Mouse (Mus musculus): ENCODE results near the gene Mta1. TPM values are rescaled to one million over a fixed set of nuclear protein-coding genes. Genes with fewer than 3 reads are reported as not detected.

Mta1 gene
- polyA plus RNA-seq, 1 experiment from 2014 or later, result 19.3 TPM

- H3K36me3 ChIP-seq (replicated peaks; ENCODE audit: control insufficient read depth, insufficient read depth), result no peaks in the 10 kb centered on the region
- no peak overlapping the region for H3K9ac ChIP-seq
- H3K4me1 ChIP-seq (replicated peaks; ENCODE audit: control insufficient read depth, insufficient read depth, low read length), result peaks cover 19% of the 10 kb centered on the region
- H3K27ac ChIP-seq, result no peak overlapping the region
- no peak overlapping the region for H3K4me3 ChIP-seq (replicated peaks; ENCODE audit: low read length)
- ATAC-seq (ENCODE audit: low FRiP score) (no peak), DNase-seq (ENCODE audit: low spot score) (no peak)
- no peaks in the 10 kb centered on the region for H3K9me3 ChIP-seq (ENCODE audit: control insufficient read depth, low read length)
- no peak overlapping the region for H3K4me2 ChIP-seq (replicated peaks)
- WGBS, result 87% methylated on average over 8 of the region's 8 CpGs
- no peaks in the 10 kb centered on the region for H3K27me3 ChIP-seq (ENCODE audit: control insufficient read depth, insufficient read depth, low read length)
These were observed 5.9 kb downstream of the Mta1 start for GRCm38 (mm10) chr12:113103846-113104451.

GRCm38 (mm10) chr12:113106386-113106785 lies 8.3 kb downstream of the Mta1 start:
- Histone ChIP-seq H3K4me2 (replicated peaks) (no peak overlapping the region), H3K27ac (no peak overlapping the region), H3K27me3 (ENCODE audit: control insufficient read depth, insufficient read depth, low read length) (no peaks in the 10 kb centered on the region), H3K4me3 (replicated peaks; ENCODE audit: low read length) (no peak overlapping the region), H3K36me3 (replicated peaks; ENCODE audit: control insufficient read depth, insufficient read depth) (no peaks in the 10 kb centered on the region), H3K4me1 (replicated peaks; ENCODE audit: control insufficient read depth, insufficient read depth, low read length) (peaks cover 3% of the 10 kb centered on the region; the same call in 1 of the 2 replicates), H3K9me3 (ENCODE audit: control insufficient read depth, low read length) (no peaks in the 10 kb centered on the region), H3K9ac (no peak overlapping the region)
- ATAC-seq (ENCODE audit: low FRiP score) (no peak), DNase-seq (ENCODE audit: low spot score) (no peak)
- 90% methylated on average over 6 of the region's 6 CpGs for WGBS

- Histone ChIP-seq H3K27me3 (ENCODE audit: control insufficient read depth, insufficient read depth, low read length) (no peaks in the 10 kb centered on the region), H3K36me3 (replicated peaks; ENCODE audit: control insufficient read depth, insufficient read depth) (0 out of 2 replicates have a peak, but pooled peaks cover 4% of the 10 kb centered on the region), H3K4me2 (replicated peaks) (no peak overlapping the region), H3K27ac (no peak overlapping the region), H3K9ac (no peak overlapping the region), H3K9me3 (ENCODE audit: control insufficient read depth, low read length) (no peaks in the 10 kb centered on the region), H3K4me3 (replicated peaks; ENCODE audit: low read length) (no peak overlapping the region), H3K4me1 (replicated peaks; ENCODE audit: control insufficient read depth, insufficient read depth, low read length) (peaks cover 6% of the 10 kb centered on the region; the same call in 1 of the 2 replicates)
- no peak for ATAC-seq (ENCODE audit: low FRiP score)
- no peak for DNase-seq (ENCODE audit: low spot score)
- 86% methylated on average over 4 of the region's 4 CpGs for WGBS
These were observed 9.5 kb downstream of the Mta1 start for GRCm38 (mm10) chr12:113107431-113108124.

- no peak for ATAC-seq (ENCODE audit: low FRiP score)
These were observed 10.6 kb downstream of the Mta1 start for GRCm38 (mm10) chr12:113108528-113109283.

GRCm38 (mm10) chr12:113109801-113110200 lies 11.7 kb downstream of the Mta1 start:
- 87% methylated on average over 10 of the region's 10 CpGs for WGBS
- DNase-seq (ENCODE audit: low spot score) (no peak), ATAC-seq (ENCODE audit: low FRiP score) (no peak)
- Histone ChIP-seq H3K27me3 (ENCODE audit: control insufficient read depth, insufficient read depth, low read length) (no peaks in the 10 kb centered on the region), H3K27ac (no peak overlapping the region), H3K9me3 (ENCODE audit: control insufficient read depth, low read length) (no peaks in the 10 kb centered on the region), H3K4me1 (replicated peaks; ENCODE audit: control insufficient read depth, insufficient read depth, low read length) (peaks cover 6% of the 10 kb centered on the region; the same call in 1 of the 2 replicates), H3K36me3 (replicated peaks; ENCODE audit: control insufficient read depth, insufficient read depth) (peaks cover 24% of the 10 kb centered on the region), H3K4me3 (replicated peaks; ENCODE audit: low read length) (no peak overlapping the region), H3K4me2 (replicated peaks) (no peak overlapping the region), H3K9ac (no peak overlapping the region)

More at GRCm38 (mm10) chr12:113108528-113109283, 10.6 kb downstream of the Mta1 start:
- Histone ChIP-seq H3K9ac (no peak overlapping the region), H3K36me3 (replicated peaks; ENCODE audit: control insufficient read depth, insufficient read depth) (0 out of 2 replicates have a peak, but pooled peaks cover 13% of the 10 kb centered on the region), H3K27ac (no peak overlapping the region), H3K4me3 (replicated peaks; ENCODE audit: low read length) (no peak overlapping the region), H3K9me3 (ENCODE audit: control insufficient read depth, low read length) (no peaks in the 10 kb centered on the region), H3K27me3 (ENCODE audit: control insufficient read depth, insufficient read depth, low read length) (no peaks in the 10 kb centered on the region), H3K4me2 (replicated peaks) (no peak overlapping the region), H3K4me1 (replicated peaks; ENCODE audit: control insufficient read depth, insufficient read depth, low read length) (peaks cover 6% of the 10 kb centered on the region; the same call in 1 of the 2 replicates)
- no peak for DNase-seq (ENCODE audit: low spot score)
- WGBS, result 91% methylated on average over 17 of the region's 17 CpGs

- H3K36me3 ChIP-seq (replicated peaks; ENCODE audit: control insufficient read depth, insufficient read depth), result peaks cover 61% of the 10 kb centered on the region
These were observed 16.1 kb downstream of the Mta1 start for GRCm38 (mm10) chr12:113114141-113114540.

GRCm38 (mm10) chr12:113114856-113115538 lies 16.9 kb downstream of the Mta1 start:
- Histone ChIP-seq H3K27ac (no peak overlapping the region), H3K27me3 (ENCODE audit: control insufficient read depth, insufficient read depth, low read length) (no peaks in the 10 kb centered on the region), H3K9ac (no peak overlapping the region), H3K9me3 (ENCODE audit: control insufficient read depth, low read length) (no peaks in the 10 kb centered on the region), H3K4me2 (replicated peaks) (no peak overlapping the region), H3K4me1 (replicated peaks; ENCODE audit: control insufficient read depth, insufficient read depth, low read length) (peaks cover 6% of the 10 kb centered on the region; the same call in 1 of the 2 replicates), H3K36me3 (replicated peaks; ENCODE audit: control insufficient read depth, insufficient read depth) (peaks cover 63% of the 10 kb centered on the region), H3K4me3 (replicated peaks; ENCODE audit: low read length) (no peak overlapping the region)
- DNase-seq (ENCODE audit: low spot score) (no peak), ATAC-seq (ENCODE audit: low FRiP score) (no peak)
- WGBS, result 88% methylated on average over 16 of the region's 16 CpGs

More at GRCm38 (mm10) chr12:113114141-113114540, 16.1 kb downstream of the Mta1 start:
- H3K4me3 ChIP-seq (replicated peaks; ENCODE audit: low read length), result no peak overlapping the region
- DNase-seq (ENCODE audit: low spot score) (no peak), ATAC-seq (ENCODE audit: low FRiP score) (no peak)
- H3K27ac ChIP-seq, result no peak overlapping the region
- no peak overlapping the region for H3K9ac ChIP-seq
- H3K27me3 ChIP-seq (ENCODE audit: control insufficient read depth, insufficient read depth, low read length), result no peaks in the 10 kb centered on the region
- peaks cover 6% of the 10 kb centered on the region; the same call in 1 of the 2 replicates for H3K4me1 ChIP-seq (replicated peaks; ENCODE audit: control insufficient read depth, insufficient read depth, low read length)
- 94% methylated on average over 4 of the region's 4 CpGs for WGBS
- no peaks in the 10 kb centered on the region for H3K9me3 ChIP-seq (ENCODE audit: control insufficient read depth, low read length)
- no peak overlapping the region for H3K4me2 ChIP-seq (replicated peaks)

GRCm38 (mm10) chr12:113119516-113120410 lies 21.7 kb downstream of the Mta1 start:
- ATAC-seq (ENCODE audit: low FRiP score) (peak; percentile 73; the same call in 1 of the 2 replicates), DNase-seq (ENCODE audit: low spot score) (peak; percentile 89)
- Histone ChIP-seq H3K27ac (no peak overlapping the region), H3K4me1 (replicated peaks; ENCODE audit: control insufficient read depth, insufficient read depth, low read length) (no peaks in the 10 kb centered on the region), H3K9me3 (ENCODE audit: control insufficient read depth, low read length) (no peaks in the 10 kb centered on the region), H3K27me3 (ENCODE audit: control insufficient read depth, insufficient read depth, low read length) (no peaks in the 10 kb centered on the region), H3K4me2 (replicated peaks) (no peak overlapping the region), H3K9ac (no peak overlapping the region), H3K36me3 (replicated peaks; ENCODE audit: control insufficient read depth, insufficient read depth) (peaks cover 86% of the 10 kb centered on the region), H3K4me3 (replicated peaks; ENCODE audit: low read length) (no peak overlapping the region)
- 87% methylated on average over 20 of the region's 20 CpGs for WGBS

Measured in hindbrain, embryonic 14.5 days (tissue).